Mouse (Mus musculus) yolk sac, embryonic 10.5 days (tissue): ENCODE measurements around the gene Mad2l2.

ENCODE experiments used
- DNase-seq: peaks from one replicate; pipeline ENCODE4 v3.0.0-alpha.2; 2017; ENCODE audit warnings: low spot score

Gene Mad2l2

GRCm38 (mm10) chr4:148130133-148130532, at the start of gene Mad2l2:
Mad2l2 (plus strand) TSS chr4:148130384.
- DNase-seq, result peak; percentile 17

- DNase-seq, result no peak
These were observed 49.6 kb upstream of the Mad2l2 start for GRCm38 (mm10) chr4:148080597-148080973.

GRCm38 (mm10) chr4:148081201-148081600, 49.0 kb upstream of the Mad2l2 start:
- no peak for DNase-seq

DNA sequence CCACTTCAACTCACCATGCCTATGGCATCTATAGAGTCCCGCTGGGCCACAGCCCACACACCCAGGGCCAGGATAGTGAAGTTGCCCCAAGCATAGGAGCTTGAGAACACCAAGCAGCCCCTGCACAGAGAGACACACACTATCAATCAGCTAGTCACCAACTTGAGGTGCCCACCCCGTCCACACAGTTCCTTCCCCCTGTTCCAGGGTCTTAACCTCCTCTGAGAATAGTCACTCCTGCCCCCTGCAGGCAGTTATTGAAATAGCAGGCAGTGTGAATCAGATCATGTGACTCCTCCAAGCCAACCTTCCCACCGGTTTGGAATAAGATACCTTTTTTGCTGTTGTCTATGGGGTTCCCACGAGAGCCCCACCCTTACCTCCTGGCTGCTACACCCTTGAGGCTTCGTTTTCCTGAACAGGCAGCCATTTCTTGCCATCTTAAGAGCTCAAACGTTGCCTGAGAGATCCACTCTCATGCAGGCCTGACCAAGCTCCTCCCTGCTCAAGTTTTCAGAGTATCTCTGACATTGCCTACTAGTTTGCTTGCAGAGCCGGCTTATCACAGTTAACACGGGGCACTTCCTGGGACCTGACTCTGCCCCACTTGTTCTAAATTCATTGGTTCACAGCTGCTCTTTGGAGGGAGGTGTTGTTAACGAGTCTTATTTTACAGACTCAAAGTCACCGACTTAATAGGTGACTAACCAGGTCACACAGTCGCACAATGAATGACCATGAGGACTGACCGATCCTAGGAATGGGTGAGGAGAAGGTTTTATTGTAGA, 47.7 kb upstream of the Mad2l2 start:
- peak; percentile 80 for DNase-seq

GRCm38 (mm10) chr4:148083176-148083899, 46.8 kb upstream of the Mad2l2 start:
- DNase-seq, result no peak

DNA sequence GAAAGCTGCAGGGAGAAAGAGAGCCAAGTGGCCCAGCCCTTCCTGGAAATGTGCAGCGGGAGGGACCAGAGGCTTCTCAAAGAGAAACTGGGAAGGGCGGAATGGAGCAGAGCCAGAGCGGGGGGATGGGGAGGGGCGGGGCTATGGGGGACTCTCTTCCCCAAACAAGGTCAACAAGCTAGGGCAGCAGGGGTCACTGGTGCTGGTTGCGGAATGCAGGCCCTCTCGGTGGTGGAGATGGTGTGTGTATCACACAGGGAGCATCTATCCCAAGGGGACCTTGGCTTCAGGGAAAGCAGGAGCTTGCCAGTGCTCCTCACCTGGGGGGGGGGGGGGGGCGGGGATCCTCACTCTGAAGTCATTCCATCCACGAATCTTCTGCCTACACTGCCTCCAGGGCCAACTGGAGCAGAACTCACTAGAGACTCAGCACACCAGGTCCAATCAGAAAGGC, 45.9 kb upstream of the Mad2l2 start:
- peak; percentile 89 for DNase-seq

DNA sequence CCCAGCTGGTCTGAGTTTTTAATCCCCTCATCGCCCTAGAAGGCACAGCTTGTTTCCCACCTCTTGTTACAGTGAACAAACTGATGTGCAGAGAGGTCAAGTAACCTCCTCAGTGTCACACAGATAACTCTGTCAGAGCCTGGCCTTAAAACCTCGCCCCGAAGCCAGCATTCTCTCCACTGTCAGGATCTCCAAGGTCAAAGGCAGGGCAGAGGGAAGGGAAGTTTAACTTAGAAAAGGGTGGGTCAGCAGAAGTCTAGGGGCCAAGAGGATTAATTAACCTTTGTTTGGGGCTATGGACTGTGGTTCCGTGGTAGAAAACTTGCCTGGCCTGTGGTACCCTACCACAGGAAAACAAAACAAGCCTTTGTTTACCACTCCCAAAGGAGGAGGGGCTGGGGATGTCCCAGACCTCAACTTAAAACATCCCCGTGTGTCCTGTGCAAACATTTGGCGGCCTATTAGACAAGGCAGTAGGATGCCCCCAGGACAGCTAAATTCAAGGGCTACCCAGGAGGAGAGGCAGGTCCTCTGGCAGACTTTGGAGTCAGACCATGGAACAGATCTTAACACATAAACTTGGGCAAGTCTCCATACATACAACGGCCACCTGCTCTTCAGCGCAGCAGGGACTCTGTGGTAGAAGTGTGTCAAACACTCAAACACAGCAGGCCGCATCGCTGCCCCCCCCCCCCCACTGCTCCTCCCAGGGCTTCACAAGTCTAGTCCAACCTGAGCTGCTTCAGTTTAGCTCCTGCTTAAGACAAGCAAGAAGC, 44.9 kb upstream of the Mad2l2 start:
- peak; percentile 62 for DNase-seq

- no peak for DNase-seq
These were observed 44.3 kb upstream of the Mad2l2 start for GRCm38 (mm10) chr4:148085907-148086305.

GRCm38 (mm10) chr4:148087091-148087906, 42.9 kb upstream of the Mad2l2 start:
- DNase-seq, result no peak

GRCm38 (mm10) chr4:148087907-148088527, 42.2 kb upstream of the Mad2l2 start, which contains the start of gene Agtrap:
Agtrap (minus strand) TSS chr4:148088031.
- DNase-seq, result peak; percentile 91

- no peak for DNase-seq
These were observed 41.0 kb upstream of the Mad2l2 start for GRCm38 (mm10) chr4:148089166-148089565.

DNA sequence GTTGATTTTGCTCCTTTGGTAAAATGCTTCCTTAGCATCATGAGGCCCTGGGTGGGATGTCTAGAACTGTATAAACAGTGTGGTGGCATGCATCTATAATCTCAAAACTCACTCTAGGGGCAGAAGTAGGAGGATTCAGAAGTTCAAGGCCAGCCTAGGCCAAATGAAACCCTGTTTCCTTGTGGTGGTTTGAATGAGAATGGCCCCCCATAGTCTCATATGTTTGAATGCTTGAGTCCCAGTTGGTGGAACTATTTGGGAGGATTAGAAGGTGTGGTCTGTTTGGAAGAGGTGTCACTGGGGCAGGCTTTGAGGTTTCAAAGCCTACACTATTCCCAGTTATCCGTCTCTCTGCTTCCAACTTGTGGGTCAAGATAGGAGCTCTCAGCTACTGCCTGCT, 39.0 kb upstream of the Mad2l2 start:
- no peak for DNase-seq

- DNase-seq, result no peak
These were observed 37.5 kb upstream of the Mad2l2 start for GRCm38 (mm10) chr4:148092551-148093271.

DNA sequence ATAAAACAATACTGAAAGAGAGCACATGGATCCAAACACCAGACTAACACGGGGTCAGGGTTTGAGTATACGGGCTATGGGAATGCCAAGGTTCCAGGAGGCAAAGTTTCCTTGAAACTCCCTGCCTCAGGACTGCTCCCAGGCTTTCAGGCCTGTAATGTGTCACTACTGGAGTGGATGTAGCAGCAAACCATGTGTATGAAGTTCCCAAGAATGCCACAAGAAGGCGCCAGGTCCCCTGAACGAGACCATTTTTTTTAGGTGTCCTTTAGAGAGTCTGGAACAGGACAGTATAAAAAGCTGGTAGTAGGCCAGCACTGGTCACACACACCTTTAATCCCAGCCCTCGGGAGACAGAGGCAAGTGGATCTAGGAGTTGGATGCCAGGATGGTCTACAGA, 36.0 kb upstream of the Mad2l2 start:
- no peak for DNase-seq

DNA sequence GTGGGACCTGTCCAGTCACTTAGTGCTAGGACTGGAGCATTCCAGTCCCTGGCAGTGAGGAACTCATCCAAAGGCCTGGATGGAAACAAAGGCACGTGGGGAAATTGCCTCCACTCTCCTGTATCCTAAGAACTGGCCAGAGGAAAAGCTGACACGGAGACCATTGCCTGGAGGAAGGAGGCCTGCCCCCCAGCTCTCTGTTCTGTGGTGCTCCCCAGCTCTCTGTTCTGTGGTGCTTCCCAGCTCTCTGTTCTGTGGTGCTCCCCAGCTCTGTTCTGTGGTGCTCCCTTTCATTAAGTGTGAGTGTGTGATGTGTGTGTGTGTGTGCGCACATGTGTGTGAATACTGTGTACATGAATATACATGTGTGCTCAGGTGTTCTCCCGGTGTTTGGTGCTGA, 35.1 kb upstream of the Mad2l2 start:
- DNase-seq, result no peak

DNA sequence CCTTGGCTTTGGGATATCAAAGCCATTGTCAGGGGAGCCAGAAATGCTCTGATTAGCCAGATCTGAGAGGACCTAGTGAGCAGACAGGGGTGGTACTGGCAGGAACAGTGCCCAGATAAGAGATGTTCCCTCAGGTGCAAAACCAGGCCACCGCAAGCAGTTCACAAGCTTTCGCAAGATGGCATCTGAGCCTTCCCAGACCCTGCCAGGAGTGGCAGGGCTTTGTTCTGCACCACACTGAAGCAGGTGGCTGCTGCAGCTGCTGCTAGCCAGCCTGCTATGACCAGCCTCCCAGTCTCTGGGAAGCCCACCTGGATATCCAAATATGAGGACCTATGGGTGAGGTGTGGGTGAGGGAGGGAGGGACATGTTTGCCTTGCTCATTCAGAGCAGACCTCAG, 32.2 kb upstream of the Mad2l2 start:
- DNase-seq, result no peak

- DNase-seq, result no peak
These were observed 31.5 kb upstream of the Mad2l2 start for GRCm38 (mm10) chr4:148098666-148099065.

DNA sequence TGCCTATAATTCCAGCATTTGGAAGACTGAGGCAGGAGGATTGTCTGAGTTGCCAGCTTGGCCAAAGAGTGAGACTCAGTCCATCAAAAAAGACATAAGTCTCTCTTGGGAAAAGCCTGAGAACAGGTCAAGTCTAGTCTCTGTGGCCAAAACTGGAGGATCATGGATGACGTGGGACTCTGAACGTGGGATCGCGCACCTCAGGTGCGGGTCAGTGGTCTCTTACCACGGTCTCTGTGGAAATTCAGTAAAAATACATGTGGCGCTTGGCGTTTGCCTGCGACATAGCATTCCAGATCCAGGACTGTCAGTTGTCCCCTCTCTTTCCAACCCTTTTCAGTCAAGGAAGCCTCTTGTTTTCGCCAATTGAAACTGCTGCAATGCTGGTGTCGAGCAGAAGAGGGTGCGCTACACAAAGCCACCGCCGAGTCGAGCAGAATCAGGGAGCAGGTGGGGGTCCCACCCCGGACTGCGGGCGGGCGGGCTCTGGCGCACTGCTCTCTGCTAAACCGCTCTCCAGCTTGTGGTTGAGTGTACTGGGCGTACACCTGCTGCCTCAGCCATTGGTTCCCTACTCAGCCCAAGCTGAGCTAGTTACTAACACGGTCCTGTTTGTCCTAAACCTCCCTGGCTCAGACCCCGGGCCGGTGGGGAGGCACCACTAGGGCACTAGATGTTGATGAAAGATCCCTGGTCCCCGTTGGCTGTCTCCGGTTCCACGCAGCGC, 28.2 kb upstream of the Mad2l2 start:
- DNase-seq, result no peak

DNA sequence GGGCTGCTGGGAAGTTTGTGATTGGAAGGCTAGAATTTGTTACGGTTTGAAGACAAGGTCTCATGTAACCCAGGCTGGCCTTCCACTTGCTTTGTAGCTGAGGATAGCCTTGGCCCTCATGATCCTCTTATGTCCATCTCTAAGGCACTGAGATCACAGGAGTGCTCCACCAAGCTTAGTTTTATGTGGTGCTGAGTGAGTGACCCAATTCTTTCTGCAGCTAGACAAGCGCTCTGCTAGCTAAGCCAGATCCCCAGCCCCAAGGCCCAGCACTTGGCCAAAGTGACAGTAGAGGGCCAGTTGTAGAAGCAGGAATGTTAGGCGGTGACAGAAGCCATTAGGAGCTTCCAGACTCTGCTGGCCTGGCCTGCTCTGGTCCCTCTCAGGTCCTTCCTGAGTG, 26.0 kb upstream of the Mad2l2 start:
- DNase-seq, result no peak
